Mouse (Mus musculus): ENCODE measurements around the gene Hnrnpu. TPM values are rescaled to one million over a fixed set of nuclear protein-coding genes. Genes with fewer than 3 reads are reported as not detected.
"Not testable (repeated sequence)": the region's sequence is repeated elsewhere in the genome, so short reads cannot be mapped to it uniquely, and the experiment has no call there.

Hnrnpu gene
- total RNA-seq, 2 experiments from 2014 or later: 475 to 530 TPM

- no peak for DNase-seq (ENCODE audit: low spot score in 2 of 2)
These were observed 20.2 kb downstream of the Hnrnpu start for GRCm38 (mm10) chr1:178317275-178318001.

- DNase-seq (ENCODE audit: low spot score in 2 of 2): no peak
These were observed 23.4 kb downstream of the Hnrnpu start for GRCm38 (mm10) chr1:178314236-178314635.

- DNase-seq (ENCODE audit: low spot score in 2 of 2): no peak
These were observed 24.5 kb downstream of the Hnrnpu start for GRCm38 (mm10) chr1:178313039-178313597.

GRCm38 (mm10) chr1:178310128-178310527, 27.5 kb downstream of the Hnrnpu start:
- DNase-seq (ENCODE audit: low spot score in 2 of 2): no peak

- no peak for DNase-seq (ENCODE audit: low spot score in 2 of 2)
These were observed 28.1 kb downstream of the Hnrnpu start for GRCm38 (mm10) chr1:178309487-178309886.

GRCm38 (mm10) chr1:178303425-178303824, 34.2 kb downstream of the Hnrnpu start:
- peak; percentile 30 to 46 for DNase-seq (ENCODE audit: low spot score in 2 of 2)

- DNase-seq (ENCODE audit: low spot score in 2 of 2): not testable (repeated sequence)
These were observed 36.3 kb downstream of the Hnrnpu start for GRCm38 (mm10) chr1:178301261-178301660.

- no peak for DNase-seq (ENCODE audit: low spot score in 2 of 2)
These were observed 43.5 kb downstream of the Hnrnpu start for GRCm38 (mm10) chr1:178294051-178294450.

- no peak for DNase-seq (ENCODE audit: low spot score in 2 of 2)
These were observed 45.9 kb downstream of the Hnrnpu start for GRCm38 (mm10) chr1:178291716-178292115.

GRCm38 (mm10) chr1:178287601-178288176, 49.9 kb downstream of the Hnrnpu start:
- DNase-seq (ENCODE audit: low spot score in 2 of 2): no peak

- no peak for DNase-seq (ENCODE audit: low spot score in 2 of 2)
These were observed 53.5 kb downstream of the Hnrnpu start for GRCm38 (mm10) chr1:178283946-178284720.

- not testable (repeated sequence) for DNase-seq (ENCODE audit: low spot score in 2 of 2)
These were observed 54.3 kb downstream of the Hnrnpu start for GRCm38 (mm10) chr1:178283314-178283713.

GRCm38 (mm10) chr1:178276054-178276911, 61.3 kb downstream of the Hnrnpu start:
- peak; percentile 27 to 40 for DNase-seq (ENCODE audit: low spot score in 2 of 2)

GRCm38 (mm10) chr1:178275738-178276053, 61.9 kb downstream of the Hnrnpu start:
- no peak for DNase-seq (ENCODE audit: low spot score in 2 of 2)

GRCm38 (mm10) chr1:178275174-178275730, 62.3 kb downstream of the Hnrnpu start:
- DNase-seq (ENCODE audit: low spot score in 2 of 2): no peak

Small RNA genes lying within 50 kb of the gene (microRNA-seq; reads per million reads assigned to microRNA genes)
- gene Gm27458: not detected

Other genes with a start within 250 kb of the Hnrnpu start
- 10 to 100 TPM; 26.7 to 28.7 TPM for gene Desi2, start 150.4 kb downstream of the Hnrnpu start, total RNA-seq (2021)
- gene Cox20, start 18.7 kb downstream of the Hnrnpu start, total RNA-seq (2021): 10 to 100 TPM; 76.2 to 81.3 TPM
- 1 to 10 TPM; 3.7 to 4.1 TPM for gene Efcab2, start 68.3 kb upstream of the Hnrnpu start, total RNA-seq (2021)
- gene Kif26b, start 191.3 kb upstream of the Hnrnpu start, total RNA-seq (2021): 10 to 100 TPM in 1 of 2 experiments, 1 to 10 TPM in 1; 7.3 to 16.2 TPM

All from adrenal gland, postnatal 4 days (tissue).